Mouse (Mus musculus): ENCODE results near the gene Ggta1. TPM values are rescaled to one million over a fixed set of nuclear protein-coding genes. Genes with fewer than 3 reads are reported as not detected.

The Ggta1 gene
- polyA plus RNA-seq, 1 experiment: 6.1 TPM

DNA sequence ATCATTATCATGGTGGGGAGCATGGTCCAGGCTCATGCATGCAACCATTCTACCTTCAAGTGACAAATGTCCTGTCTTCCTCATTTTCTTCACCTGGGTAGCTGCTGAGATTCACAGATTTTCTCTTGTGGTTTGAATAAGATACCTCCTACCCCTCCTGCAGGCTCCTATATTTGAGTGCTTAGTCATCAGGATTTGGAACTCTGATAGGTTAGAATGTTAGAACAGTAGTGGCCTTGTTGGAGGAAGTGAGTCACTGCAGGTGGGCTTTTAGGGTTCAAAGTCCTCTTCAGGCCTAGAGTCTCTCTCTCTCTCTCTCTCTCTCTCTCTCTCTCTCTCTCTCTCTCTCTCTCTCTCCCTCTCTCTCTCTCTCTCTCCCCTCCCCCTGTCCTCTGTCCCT lies 2.6 kb upstream of the Ggta1 start:
- Histone ChIP-seq H3K27ac (ENCODE audit: insufficient read depth, low read depth, low read length) (no peak overlapping the region), H3K36me3 (ENCODE audit: control insufficient read depth, insufficient read depth, low read length) (no peaks in the 10 kb centered on the region), H3K27me3 (replicated peaks; ENCODE audit: control insufficient read depth, insufficient read depth, low read length) (no peaks in the 10 kb centered on the region), H3K4me1 (ENCODE audit: control insufficient read depth, insufficient read depth, low read length) (no peaks in the 10 kb centered on the region), H3K4me3 (ENCODE audit: insufficient read depth, low read depth, low read length) (no peak overlapping the region)
- TF ChIP-seq POLR2A (IDR thresholded peaks at IDR 0.05; ENCODE audit: low read depth, low read length): no peak
- DNase-seq: no peak

DNA sequence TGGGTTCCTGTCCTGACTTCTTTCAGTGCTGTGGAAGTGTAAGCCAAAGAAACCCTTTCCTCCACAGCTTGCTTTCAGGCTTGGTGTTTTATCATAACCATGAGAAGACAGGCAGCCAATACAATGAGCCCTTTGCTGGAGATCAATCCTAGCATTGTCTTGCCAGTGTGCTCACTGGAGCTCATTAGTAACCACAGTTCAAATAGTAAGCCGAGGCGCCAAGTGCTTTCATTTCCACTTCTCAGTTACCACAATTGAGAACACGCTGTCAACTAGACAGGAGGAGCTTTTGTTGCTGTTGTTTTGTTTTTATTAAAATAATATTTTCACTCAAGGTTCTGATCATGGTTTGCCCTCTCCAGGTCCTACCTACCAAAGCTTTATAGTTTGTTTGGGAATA lies 1.5 kb upstream of the Ggta1 start:
- DNase-seq: no peak
- Histone ChIP-seq H3K36me3 (ENCODE audit: control insufficient read depth, insufficient read depth, low read length) (no peaks in the 10 kb centered on the region), H3K4me3 (ENCODE audit: insufficient read depth, low read depth, low read length) (no peak overlapping the region), H3K27me3 (replicated peaks; ENCODE audit: control insufficient read depth, insufficient read depth, low read length) (no peaks in the 10 kb centered on the region), H3K4me1 (ENCODE audit: control insufficient read depth, insufficient read depth, low read length) (no peaks in the 10 kb centered on the region), H3K27ac (ENCODE audit: insufficient read depth, low read depth, low read length) (no peak overlapping the region)
- WGBS: 83% methylated on average over 3 of the region's 3 CpGs
- TF ChIP-seq POLR2A (IDR thresholded peaks at IDR 0.05; ENCODE audit: low read depth, low read length) (no peak), CTCF (conservative IDR thresholded peaks at IDR 0.05; ENCODE audit: insufficient read depth, insufficient read length, low read depth, low read length) (no peak)

DNA sequence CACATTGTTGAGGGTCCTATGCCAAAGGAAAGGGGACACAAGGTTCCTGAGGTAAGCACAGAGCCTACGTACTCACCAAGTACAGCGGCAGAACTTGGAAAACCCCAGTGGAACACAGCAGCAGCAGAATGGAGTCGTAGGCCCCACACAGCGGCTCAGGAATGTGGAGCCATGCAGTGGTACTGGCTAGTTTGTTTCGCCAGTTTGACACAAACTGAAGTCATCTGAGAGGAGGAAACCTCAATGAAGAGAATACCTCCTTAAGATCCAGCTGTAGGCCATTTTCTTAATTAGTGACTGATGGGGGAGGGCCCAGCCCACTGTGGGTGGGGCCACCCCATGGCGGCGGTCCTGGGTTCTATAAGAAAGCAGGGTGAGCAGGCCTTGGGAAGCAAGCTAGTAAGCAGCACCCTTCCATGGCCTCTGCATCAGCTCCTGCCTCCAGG lies 1.1 kb upstream of the Ggta1 start:
- WGBS: 62% methylated on average over 7 of the region's 7 CpGs
- DNase-seq: no peak
- Histone ChIP-seq H3K4me3 (ENCODE audit: insufficient read depth, low read depth, low read length) (no peak overlapping the region), H3K4me1 (ENCODE audit: control insufficient read depth, insufficient read depth, low read length) (no peaks in the 10 kb centered on the region), H3K27me3 (replicated peaks; ENCODE audit: control insufficient read depth, insufficient read depth, low read length) (no peaks in the 10 kb centered on the region), H3K27ac (ENCODE audit: insufficient read depth, low read depth, low read length) (no peak overlapping the region), H3K36me3 (ENCODE audit: control insufficient read depth, insufficient read depth, low read length) (no peaks in the 10 kb centered on the region)
- TF ChIP-seq CTCF (conservative IDR thresholded peaks at IDR 0.05; ENCODE audit: insufficient read depth, insufficient read length, low read depth, low read length) (no peak), POLR2A (IDR thresholded peaks at IDR 0.05; ENCODE audit: low read depth, low read length) (no peak)

DNA sequence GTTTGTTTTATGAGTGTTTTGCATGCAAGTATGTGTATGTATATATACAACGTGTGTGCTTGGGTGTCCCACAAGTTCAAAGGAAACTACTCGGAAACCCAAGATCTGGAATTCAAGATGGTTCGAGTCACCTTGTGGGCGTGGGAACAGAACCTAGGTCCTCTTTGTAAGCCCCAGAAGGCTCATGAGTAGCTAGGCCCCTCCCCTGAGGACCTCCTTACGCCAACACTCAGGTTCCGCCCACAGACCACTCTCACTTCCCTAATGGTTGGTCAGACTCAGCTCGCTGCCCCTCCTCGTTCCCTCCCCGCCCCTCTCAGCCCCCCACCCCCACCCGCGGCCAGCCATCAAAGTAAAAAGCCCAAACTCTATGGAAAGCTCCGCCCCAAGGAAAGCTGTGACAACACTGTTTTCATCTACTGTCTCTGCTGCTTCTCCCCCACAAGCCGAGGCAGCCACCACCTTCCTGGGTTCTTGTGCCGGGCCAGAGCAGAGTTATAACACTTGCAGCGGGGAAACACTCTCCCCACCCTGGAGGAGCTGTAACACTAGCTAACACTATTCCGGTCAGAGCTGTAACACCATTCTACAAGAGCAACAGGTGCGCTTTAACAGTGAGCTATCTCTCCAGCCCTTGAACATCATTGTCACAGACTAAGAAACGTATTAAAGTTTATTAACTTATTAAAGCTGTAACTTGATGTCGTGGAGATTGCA lies 499 bp upstream of the Ggta1 start:
- H3K27ac ChIP-seq (ENCODE audit: insufficient read depth, low read depth, low read length): no peak overlapping the region

DNA sequence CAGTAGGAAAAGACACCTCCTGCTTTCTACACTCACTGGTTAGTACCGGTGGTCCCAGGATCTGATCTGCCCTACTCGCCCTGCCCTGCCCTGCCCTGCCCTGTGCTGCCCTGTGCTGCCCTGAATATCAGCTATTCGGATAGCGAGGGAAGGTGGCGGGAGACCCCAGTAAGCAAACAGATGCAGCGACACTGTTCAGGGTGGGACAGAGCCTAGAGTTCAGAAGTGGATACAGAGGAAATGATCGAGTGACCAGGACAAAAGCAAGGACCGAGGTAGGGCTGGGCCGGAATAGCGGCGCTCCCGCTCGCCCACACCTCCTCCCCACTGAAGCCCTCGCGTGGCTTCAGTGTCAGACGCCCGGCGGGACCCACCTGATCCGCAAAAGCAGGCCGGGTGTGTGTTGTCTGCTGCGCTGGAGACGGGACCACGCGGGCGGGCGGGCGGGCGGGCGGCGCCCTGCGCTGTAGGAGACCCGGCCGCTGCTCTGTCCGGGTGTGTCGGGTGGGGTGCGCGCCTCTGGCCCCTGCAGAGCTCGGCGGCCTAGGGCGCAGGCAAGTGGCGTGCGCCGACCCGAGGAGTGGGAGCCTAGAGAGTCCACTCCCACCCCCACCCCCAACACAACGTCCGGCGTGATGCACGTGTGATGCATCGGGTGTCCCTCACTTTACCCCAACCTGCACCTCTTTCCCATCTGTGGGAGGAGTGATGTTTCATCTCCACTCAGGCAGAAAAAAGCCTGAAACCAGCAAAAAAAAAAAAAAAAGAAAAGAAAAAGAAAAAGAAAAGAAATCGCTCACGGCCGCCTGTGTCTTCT lies 852 bp downstream of the Ggta1 start:
- DNase-seq: no peak
- Histone ChIP-seq H3K27ac (ENCODE audit: insufficient read depth, low read depth, low read length) (0 out of 2 replicates have a peak overlapping the region, but pooled peaks have one; percentile 13), H3K4me3 (ENCODE audit: insufficient read depth, low read depth, low read length) (peak overlapping the region; percentile 46), H3K36me3 (ENCODE audit: control insufficient read depth, insufficient read depth, low read length) (no peaks in the 10 kb centered on the region), H3K27me3 (replicated peaks; ENCODE audit: control insufficient read depth, insufficient read depth, low read length) (no peaks in the 10 kb centered on the region), H3K4me1 (ENCODE audit: control insufficient read depth, insufficient read depth, low read length) (no peaks in the 10 kb centered on the region)
- TF ChIP-seq CTCF (conservative IDR thresholded peaks at IDR 0.05; ENCODE audit: insufficient read depth, insufficient read length, low read depth, low read length) (no peak), POLR2A (IDR thresholded peaks at IDR 0.05; ENCODE audit: low read depth, low read length) (no peak)
- 2% methylated on average over 52 of the region's 52 CpGs for WGBS

More for the DNA sequence above, 499 bp upstream of the Ggta1 start:
- Histone ChIP-seq H3K4me1 (ENCODE audit: control insufficient read depth, insufficient read depth, low read length) (no peaks in the 10 kb centered on the region), H3K36me3 (ENCODE audit: control insufficient read depth, insufficient read depth, low read length) (no peaks in the 10 kb centered on the region), H3K27me3 (replicated peaks; ENCODE audit: control insufficient read depth, insufficient read depth, low read length) (no peaks in the 10 kb centered on the region), H3K4me3 (ENCODE audit: insufficient read depth, low read depth, low read length) (no peak overlapping the region)
- peak; percentile 37 for DNase-seq
- WGBS: 36% methylated on average over 19 of the region's 19 CpGs
- TF ChIP-seq CTCF (conservative IDR thresholded peaks at IDR 0.05; ENCODE audit: insufficient read depth, insufficient read length, low read depth, low read length) (no peak), POLR2A (IDR thresholded peaks at IDR 0.05; ENCODE audit: low read depth, low read length) (no peak)

DNA sequence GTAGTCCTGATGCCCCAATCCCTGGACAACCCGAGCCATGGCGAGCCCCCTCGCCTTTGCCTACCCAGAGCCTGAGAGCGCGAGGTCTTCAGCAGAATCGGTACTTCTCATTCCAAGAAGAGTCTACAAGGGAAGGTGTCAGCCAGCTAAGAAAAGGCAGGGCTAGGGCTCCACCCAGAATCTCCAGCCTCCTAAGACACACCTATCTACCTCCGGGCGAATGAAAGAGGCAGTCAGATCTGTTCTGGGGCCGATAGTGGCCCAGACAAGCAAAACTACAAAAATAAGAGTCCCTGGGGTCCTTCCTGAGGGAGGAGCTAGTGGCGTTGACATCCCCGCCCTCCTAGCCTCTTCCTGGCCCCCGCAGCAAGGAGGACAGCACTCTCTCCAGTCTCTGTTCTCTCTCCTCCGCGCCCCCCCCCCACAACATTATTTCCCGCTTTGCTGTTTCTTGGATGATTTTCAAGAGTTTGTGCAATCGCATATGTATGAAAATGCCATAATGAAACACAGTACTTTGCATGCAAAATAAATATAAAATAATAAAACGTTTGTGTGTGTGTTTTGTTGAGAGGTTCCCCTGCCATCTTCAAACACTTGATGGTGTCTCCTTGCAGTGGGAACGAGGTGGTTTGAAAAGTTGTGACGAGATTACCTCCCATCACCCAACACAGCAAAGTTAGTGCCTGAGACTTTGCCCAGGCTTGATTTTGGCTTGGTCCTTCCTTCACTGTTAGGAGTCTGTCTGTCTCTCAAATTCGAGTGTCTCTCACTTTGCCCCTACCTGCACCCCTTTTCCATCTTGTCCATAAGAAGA lies 1.7 kb downstream of the Ggta1 start:
- peak; percentile 33 for DNase-seq
- TF ChIP-seq POLR2A (IDR thresholded peaks at IDR 0.05; ENCODE audit: low read depth, low read length) (no peak), CTCF (conservative IDR thresholded peaks at IDR 0.05; ENCODE audit: insufficient read depth, insufficient read length, low read depth, low read length) (no peak)
- Histone ChIP-seq H3K36me3 (ENCODE audit: control insufficient read depth, insufficient read depth, low read length) (no peaks in the 10 kb centered on the region), H3K27me3 (replicated peaks; ENCODE audit: control insufficient read depth, insufficient read depth, low read length) (no peaks in the 10 kb centered on the region), H3K4me1 (ENCODE audit: control insufficient read depth, insufficient read depth, low read length) (no peaks in the 10 kb centered on the region), H3K27ac (ENCODE audit: insufficient read depth, low read depth, low read length) (0 out of 2 replicates have a peak overlapping the region, but pooled peaks have one; percentile 13), H3K4me3 (ENCODE audit: insufficient read depth, low read depth, low read length) (peak overlapping the region; percentile 49)
- 9% methylated on average over 19 of the region's 20 CpGs for WGBS
